Mouse (Mus musculus): ENCODE results near the gene Pgam2.

Gene Pgam2

DNA sequence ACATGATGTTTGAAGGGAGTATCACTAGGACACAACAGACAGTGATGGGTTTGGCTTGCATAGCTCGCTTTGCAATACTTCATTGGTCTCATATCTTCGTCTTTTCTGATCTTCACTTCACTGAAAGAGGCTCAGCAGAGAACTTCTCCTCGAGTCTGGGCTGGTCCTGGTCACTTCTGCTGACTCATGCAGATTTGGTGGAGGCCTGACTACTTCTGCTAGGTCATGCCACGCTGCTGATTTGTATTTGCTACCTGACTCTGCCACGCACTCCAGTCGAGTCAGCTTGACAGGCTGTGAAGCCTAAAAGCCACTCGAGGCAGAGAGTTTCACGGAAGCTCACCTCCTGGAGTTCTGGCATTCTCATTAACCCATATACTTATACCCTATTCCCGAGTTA is 4.4 kb upstream of the Pgam2 start:
- peak in 1 of 2 experiments; percentile 15 for DNase-seq (ENCODE audit: low spot score in 2 of 2)

DNA sequence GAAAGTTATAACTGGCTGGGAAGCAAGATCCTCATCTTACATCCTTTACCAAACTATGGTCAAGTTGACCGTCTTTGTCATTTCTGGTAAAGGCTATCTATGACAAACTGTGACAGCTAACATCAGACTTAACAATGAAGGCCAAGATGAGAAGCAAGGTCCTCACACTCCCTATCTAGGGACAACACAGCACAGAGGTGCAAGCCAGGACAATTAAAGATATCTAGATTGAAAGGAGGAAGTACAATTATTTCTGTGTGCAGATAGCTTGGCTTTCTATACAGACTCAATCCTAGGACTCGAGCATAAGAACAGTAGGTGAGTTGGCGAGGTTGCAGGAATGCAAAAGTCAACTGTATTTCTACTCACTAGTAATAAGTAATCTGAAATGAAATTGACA is 2.2 kb upstream of the Pgam2 start:
- DNase-seq (ENCODE audit: low spot score in 2 of 2): no peak

DNA sequence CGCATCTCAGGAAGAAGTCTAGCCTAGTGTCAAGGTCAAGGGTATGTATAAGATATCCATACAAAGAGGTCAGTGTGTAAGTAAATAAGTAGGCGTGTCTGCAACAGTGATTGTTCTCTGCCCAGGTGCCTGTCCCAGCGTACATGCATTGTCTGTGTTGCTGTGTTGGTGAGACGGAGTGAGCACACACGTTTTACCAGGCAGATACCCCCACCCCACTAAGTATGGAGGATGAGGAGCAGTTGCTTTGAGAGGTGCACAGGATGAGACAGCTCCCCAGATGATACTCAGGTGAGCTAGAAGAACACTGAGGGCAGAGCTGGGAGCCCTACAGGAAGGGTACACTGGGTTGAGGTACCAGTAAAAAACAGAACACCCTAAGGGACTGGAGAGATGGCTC is 641 bp upstream of the Pgam2 start:
- DNase-seq (ENCODE audit: low spot score in 2 of 2): peak in 1 of 2 experiments; percentile 14

DNA sequence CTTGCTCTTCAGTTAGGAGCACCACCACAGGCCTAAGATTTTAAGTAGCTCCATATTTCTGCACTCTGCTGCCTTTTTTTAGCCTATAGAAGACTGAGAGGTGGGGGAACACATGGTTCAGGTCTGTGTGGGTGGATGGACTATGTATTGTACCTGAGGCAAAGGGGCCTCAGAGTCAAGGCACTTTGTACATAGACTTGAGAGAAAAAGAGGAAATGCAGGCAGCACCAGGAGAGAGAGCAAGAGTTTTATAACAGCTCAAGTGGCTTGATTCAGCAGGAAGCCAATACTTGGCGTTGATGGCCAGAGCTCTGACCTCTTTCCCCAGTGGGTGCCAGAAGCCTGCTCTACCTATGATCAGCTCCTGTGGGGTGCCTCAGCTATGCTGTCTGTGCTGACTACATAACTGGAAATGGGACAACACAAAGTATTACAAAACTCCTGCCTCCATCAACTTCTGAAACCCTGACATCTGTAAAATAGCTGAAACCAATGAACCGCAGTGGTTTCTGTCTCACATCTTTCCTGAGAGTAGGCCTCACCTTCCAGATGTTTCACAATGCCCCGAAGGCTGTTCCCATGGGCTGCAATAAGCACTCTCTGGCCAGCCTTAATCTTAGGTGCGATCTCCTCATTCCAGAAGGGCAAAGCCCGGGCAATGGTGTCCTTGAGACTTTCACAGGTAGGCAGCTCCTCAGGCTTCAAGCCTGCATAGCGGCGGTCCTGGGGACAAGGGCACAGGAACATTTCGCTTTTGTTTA is 896 bp downstream of the Pgam2 start:
- peak in 1 of 2 experiments; percentile 22 for DNase-seq (ENCODE audit: low spot score in 2 of 2)

DNA sequence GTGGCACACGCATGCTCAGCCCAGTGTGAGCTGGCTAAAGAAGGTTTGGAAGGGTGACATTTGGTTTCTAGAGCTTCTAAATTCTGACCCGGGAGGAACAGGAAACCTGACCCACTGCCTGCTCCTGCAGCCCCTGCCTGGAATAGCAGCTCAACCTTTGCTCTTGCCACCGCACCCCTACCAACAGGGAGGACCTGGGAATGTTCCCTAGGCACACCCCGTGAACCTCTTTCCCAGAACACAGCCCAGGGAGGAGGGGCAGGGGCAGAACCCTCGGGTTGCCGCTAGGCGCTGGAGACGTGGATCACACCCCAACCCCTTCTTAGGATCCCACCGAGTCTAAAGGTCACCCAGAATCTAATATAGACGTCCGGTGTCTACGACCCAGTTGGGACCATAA is 1.5 kb downstream of the Pgam2 start:
- peak in 1 of 2 experiments; percentile 25 for DNase-seq (ENCODE audit: low spot score in 2 of 2)

DNA sequence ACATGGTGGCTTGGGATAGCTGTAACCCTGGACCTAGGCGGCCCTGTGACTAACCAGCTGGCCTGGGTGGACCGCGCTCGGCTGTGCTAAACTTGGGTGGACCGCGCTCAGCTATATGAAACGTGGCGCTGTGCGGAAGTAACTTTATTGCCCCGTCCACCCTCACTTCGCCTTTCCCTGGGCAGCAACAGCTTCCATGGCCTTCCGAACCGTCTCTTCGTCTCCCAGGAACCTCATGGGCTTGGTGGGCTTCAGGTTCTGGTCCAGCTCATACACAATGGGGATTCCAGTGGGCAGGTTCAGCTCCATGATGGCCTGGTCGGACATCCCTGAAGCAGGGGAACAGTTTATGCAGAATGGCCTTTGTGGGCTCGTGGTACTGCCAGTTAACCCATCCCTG is 2.0 kb downstream of the Pgam2 start:
- DNase-seq (ENCODE audit: low spot score in 2 of 2): peak in 1 of 2 experiments; percentile 20

DNA sequence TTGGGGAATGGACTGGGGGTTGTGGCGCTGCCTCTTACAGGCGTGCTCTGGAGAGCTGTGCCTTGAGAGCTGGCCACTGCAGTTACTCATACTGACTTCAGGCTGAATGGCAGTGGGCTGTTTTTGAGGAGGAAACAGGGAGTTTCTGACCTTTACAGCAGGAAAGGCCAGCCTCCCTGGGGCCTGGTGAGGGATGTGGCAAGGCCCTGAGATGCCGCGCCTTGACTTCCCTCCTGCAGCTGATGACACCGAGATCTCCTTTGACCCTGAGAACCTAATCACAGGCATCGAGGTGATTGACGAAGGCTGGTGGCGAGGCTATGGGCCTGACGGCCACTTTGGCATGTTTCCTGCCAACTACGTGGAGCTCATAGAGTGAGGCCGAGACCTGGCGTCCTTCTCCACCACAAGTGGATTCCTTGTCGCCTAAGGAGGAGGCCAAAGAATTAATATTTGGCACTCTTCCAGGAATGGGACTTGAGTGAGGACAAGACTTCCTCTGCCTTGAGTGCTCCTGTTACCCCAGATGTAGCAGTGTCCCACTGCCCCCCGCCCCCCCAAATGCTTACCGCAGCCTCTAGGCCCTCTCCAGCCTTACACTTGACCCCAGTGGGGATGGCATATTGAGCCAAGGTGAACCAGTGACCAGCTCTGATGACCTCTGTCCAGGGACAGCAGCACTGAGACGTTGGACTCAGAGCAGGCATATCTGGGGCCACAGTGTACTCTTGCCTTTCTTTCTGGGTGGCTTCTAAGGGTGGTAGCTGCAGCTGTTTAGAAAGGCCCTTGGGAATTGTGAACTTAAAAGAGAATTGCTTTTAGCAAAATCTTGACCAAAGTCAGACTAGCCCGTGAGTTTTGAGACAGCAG is 3.7 kb downstream of the Pgam2 start:
- DNase-seq (ENCODE audit: low spot score in 2 of 2): peak in 1 of 2 experiments; percentile 21

DNA sequence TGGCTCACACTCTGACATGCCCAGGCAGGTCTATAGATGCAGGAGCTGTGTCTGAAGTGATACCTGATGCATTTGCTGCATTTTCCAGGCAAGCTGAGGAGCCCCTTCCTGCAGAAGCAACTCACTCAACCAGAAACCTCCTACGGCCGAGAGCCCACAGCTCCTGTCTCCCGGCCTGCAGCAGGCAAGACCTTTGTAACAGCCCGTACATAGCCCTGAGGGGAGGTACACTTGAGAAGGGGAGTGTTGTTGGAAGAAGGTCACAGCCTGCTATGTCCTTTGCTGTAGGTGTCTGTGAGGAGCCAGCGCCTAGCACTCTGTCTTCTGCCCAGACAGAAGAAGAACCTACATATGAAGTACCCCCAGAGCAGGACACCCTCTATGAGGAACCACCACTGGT is 5.6 kb downstream of the Pgam2 start:
- no peak for DNase-seq (ENCODE audit: low spot score in 2 of 2)

DNA sequence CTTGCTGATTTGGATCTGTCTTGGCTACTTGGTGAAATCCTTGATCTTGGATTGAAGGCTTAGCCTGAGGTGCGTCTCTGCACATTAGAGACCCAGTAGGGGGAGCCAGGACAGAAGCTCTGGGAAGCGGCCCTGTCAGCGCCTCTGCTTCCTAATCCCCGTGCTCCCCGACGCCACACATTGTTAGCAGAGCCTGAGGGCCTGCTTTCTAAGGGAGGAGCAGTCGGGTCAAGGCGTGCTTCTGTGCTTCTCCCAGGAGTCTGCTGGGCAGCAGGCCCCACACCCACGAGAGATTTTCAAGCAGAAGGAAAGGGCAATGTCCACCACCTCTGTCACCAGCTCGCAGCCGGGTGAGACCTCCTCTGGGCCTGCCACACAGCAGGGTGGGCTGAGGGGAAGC is 6.2 kb downstream of the Pgam2 start:
- DNase-seq (ENCODE audit: low spot score in 2 of 2): no peak

DNA sequence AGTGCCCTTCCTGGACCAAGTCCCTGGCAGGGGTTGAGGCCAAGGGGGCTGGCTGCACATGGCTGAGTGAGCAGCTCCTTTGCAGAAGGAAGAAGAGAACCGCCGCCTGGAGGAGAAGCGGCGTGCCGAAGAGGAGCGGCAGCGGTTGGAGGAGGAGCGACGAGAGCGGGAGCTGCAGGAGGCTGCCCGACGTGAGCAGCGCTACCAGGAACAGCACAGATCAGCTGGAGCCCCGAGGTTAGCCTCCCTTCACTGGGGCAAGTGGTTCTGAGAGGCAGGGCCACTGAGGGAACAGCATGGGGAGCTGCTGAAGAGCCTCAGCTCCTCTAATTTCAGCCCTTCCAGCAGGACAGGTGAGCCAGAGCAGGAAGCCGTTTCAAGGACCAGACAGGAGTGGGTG is 6.6 kb downstream of the Pgam2 start:
- peak in 1 of 2 experiments; percentile 17 for DNase-seq (ENCODE audit: low spot score in 2 of 2)

DNA sequence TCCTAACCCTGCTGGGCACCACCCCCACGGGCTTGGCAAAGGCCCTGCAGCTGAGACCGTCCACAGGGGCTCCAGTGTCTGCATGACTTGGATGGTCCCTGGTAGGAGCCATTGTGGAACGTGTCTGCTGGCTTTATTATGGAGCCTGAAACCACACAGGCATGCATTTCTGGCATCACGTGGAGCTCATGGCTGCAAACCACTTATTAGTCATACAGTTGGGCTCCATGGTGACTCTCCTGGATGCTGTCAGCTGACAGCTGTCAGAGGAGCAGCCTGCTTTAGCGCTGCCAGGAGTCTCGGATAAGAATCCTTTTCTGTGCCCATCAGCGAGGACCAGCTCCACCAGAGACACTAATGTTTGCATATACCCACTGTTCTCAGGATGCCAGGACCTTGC is 7.8 kb downstream of the Pgam2 start:
- DNase-seq (ENCODE audit: low spot score in 2 of 2): peak; percentile 55 to 75

DNA sequence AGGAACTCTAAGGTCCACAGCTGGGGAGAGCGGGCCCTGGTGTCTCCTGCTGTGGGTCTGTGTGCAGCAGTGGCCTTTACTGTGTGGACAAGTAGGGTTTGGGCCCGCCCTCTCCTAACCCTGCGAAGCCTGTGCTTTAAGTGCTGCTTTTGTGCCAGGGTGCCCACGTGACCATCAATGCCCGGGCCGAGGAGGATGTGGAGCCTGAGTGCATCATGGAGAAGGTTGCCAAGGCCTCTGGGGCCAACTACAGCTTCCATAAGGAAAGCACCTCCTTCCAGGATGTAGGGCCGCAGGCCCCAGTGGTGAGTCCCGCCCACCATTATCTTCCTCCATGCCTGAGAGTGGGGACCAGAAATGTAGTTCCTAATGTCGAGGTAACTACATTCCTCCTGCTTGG is 8.2 kb downstream of the Pgam2 start:
- no peak for DNase-seq (ENCODE audit: low spot score in 2 of 2)

DNA sequence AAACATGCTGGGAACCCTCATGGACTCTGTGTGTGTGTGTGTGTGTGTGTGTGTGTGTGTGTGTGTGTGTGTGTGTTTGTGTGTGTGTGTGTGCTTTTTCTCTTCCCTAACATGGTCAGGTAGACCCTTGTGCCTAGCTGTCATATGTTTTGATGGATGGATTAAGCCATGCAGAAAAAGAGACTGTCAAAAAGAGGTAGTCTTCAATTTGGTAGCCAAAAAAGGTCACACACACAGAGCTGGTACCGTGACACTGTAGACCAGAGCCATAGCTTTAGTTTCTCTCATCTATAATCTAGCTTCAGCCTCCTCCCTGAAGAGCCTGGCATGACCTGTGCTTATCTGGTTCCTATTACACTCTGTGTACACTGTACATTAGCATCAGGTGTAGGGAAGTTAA is 13.1 kb downstream of the Pgam2 start:
- DNase-seq (ENCODE audit: low spot score in 2 of 2): peak in 1 of 2 experiments; percentile 7

DNA sequence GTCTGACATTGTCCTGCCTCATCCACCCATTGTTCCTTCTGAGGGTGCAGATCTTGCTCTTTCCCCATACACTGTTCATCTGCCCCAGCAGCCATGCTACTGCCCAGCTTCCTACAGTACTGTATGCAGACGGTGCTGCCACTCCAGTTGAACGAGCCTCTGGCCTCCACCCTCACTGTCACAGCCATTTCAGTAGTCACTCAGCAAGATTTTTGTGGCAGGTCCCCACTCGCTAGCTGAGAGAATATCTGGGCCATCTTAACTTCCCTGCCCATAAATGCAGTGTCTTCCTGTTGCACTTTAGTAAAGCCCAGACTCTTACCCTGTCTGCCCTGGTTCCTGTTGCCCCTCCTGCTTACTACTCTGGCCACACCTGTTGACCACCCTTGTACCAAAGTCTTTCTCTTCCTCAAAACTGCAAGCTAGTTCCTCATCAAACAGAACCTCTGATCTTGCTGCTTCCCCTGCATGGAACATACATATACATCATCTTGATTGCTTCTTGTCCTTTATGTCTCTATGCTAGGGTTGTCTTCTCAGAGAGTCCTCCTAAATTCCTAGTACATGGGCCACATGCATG is 13.7 kb downstream of the Pgam2 start:
- DNase-seq (ENCODE audit: low spot score in 2 of 2): no peak

DNA sequence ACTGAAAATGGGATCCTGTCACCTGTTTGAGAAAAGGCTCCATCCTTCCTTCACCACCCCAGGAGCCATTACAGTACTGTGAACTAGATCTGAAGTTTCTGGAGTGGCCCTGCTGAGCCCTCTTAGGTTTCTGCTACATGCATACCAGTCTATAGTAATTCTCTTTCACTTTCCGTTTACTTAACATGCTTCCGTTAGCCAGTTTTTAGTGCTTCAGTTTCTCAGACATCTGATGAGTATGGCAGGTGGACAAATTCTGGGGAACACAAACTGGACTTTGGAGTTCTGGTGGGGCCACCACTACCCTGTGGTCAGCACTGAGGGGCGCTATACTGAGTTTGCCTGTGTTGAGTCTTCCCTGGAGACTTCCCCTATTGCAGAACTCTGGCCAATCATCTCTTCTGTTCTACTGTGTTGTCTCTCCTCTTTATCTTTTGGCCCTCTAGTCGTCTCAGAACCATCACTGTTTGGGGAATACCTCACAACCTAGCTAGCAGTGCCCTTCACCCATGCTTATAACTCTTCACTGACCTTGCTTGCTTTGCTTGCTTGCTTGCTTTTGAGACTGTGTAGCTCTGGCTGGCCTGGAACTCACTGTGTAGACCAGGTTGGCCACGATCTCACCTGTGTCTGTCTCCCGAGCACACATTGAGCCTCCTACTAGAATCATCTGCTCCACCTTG is 14.3 kb downstream of the Pgam2 start:
- no peak for DNase-seq (ENCODE audit: low spot score in 2 of 2)

DNA sequence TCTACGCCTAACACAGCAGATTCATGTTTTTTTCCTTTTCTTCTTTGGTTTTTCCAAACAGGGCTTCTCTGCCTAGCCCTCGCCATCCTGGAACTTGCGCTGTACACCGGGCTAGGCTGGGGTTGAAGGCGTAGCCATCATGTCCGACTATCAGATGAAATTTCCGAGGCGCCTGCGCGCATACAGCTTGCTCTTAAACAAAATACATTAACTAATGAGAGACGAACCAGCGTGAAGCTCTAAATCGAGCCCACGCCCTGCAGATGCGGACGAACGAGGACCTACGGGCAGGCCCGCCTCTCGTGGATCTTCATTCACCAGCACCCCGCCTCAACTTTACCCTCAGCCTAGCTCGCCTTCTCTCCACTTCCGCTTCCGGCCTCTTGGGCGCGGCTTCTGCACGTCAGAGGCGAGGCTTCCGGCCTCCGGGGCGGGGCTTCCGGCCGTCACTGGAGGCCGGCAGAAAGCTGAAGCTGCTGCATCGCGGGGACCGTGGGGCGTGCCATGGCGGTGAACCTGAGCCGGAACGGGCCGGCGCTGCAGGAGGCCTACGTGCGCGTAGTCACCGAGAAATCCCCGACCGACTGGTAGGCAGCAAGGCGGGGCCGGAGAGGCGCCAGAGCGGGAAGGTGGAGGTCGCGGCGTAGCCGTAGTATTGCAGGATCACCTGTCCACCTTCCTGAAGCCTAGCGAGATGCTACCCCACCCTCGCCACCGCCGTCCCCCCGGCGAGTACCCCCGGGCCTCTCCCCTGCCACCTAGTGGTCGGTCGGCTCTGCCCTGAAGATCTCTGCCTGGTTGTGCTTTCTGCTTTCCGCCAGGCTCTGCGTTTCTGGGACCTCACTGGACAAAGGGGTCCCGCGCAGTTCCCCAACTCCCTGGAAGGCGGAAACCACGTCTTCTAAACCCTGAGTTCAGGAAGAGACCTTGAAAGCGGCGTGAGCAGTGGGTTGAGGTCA is 15.2 kb downstream of the Pgam2 start, which contains the start of gene Dbnl:
Dbnl (plus strand) TSS at position 433 of the 959 bp plus-strand sequence.
- peak; percentile 97 for DNase-seq (ENCODE audit: low spot score in 2 of 2)

DNA sequence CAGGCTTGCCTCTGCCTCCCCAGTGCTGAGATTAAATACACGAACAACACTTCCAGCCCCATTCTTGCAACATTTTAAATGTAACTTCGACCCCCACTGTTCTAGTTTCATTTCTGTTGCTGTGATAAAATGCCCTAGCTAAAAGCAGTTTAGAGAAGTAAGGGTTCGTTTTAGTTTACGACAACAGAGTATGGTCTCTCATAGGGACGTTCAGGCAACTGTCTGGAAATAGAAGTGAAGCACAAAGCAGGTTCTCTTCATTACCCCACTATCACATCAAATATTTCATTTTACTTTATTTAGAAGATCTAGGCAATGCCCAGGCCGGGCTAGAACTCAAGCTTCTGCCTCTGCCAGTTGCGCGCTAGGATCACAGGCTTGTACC is 15.9 kb downstream of the Pgam2 start:
- DNase-seq (ENCODE audit: low spot score in 2 of 2): no peak

DNA sequence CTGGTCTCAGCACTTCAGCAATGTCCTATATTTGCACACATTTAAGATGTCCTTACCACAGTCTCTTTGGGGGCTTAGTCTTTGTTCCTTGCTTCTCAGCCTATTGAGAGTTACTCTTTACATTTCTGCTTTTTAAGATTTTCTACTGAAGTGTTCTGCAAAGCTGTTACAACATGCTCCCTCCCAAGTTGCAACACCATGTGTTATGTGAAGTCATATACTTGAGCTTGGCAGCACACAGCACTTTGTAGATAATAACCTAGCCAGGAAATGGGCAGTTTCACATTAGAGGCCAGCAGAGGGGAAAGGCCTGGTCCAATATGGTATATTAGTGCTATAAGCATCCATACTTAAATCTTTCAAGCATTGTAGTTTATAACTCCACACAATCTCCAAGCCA is 17.8 kb downstream of the Pgam2 start:
- DNase-seq (ENCODE audit: low spot score in 2 of 2): no peak

DNA sequence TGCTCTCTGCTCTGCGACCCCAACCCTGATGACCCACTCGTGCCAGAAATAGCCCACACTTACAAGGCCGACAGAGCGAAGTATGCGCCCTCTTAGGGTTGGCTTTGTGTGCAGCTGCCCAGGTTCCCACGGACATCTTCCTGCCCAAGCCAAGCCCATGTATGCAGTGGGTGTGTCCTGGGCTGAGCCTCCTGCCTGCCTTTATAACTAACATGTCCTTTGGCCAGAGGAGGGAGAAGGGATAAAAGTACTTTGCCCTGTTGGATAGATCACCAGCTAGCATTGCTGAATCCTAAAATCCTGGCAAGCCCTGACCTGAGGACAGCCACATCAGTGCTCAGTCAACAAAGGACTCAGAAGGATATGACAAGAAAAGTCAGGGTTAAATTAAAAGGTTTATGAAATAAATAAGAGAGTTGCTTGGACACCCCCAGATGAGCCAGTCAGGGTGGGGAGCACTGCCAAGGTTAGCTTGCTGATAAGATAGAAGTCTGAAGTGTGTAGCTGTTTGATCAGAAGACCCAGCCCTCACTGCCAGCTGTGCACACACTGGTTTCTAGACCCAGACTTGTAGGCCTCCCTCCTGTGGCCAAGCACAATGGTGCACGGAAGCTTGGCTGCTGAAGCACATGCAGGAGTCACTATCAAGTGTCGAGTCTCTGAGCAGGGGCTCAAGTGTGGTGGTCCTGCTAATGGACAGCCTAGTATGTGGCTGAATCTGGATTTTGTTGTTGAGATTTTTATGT is 21.2 kb downstream of the Pgam2 start:
- no peak for DNase-seq (ENCODE audit: low spot score in 2 of 2)

DNA sequence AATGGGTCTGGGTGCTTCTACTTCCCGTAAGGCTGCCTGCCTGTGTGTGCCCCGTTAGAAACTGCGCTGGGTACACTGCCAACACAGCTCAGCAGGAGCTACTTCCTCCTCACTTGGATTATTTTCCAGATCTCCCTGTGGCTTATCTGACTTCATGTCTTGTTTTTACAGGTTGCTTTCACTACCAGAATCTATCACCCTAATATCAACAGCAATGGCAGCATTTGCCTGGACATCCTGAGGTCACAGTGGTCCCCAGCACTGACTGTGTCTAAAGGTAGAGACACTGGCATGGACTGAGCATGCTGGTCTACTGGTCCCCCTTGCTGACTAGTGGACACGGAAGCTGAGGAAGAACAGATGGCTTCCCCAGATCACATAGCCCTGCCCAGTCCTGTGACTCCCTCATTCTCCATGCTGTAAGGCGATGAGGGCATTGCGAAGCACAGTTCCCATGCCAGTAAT is 23.5 kb downstream of the Pgam2 start:
- no peak for DNase-seq (ENCODE audit: low spot score in 2 of 2)

Data from right cerebral cortex, postnatal 10 days (tissue).